Mouse (Mus musculus) fat pad, adult 2 months (tissue): ENCODE measurements around the gene Olfr1325.
"Not testable (repeated sequence)": the region's sequence is repeated elsewhere in the genome, so short reads cannot be mapped to it uniquely, and the experiment has no call there.

Source experiments
- DNase-seq: peaks from one replicate; pipeline ENCODE4 v3.0.0-alpha.2; 2011; ENCODE audit warnings: low read depth, low spot score; ENCODE audit errors: extremely low read depth

Gene Olfr1325

GRCm38 (mm10) chrX:74592379-74592778 is at the start of gene Olfr1325:
TSS of gene Olfr1325 (plus strand) at chrX:74592679.
- no peak for DNase-seq

- no peak for DNase-seq
These were observed 17.7 kb upstream of the Olfr1325 start, which contains the start of gene Olfr1326-ps1 for GRCm38 (mm10) chrX:74574788-74575187. TSS of gene Olfr1326-ps1 (minus strand) at chrX:74574888.

- DNase-seq = not testable (repeated sequence)
These were observed 53.2 kb downstream of the Olfr1325 start, which contains the start of gene Gm5640 for GRCm38 (mm10) chrX:74645466-74646323. TSS of gene Gm5640 (minus strand) at chrX:74645635.

- DNase-seq = not testable (repeated sequence)
These were observed 53.9 kb downstream of the Olfr1325 start for GRCm38 (mm10) chrX:74646393-74646792.
